Mouse (Mus musculus) hindbrain, embryonic 12.5 days (tissue): ENCODE data around the gene Dbx2. TPM values are rescaled to one million over a fixed set of nuclear protein-coding genes. Genes with fewer than 3 reads are reported as not detected.

ENCODE experiments used
- ATAC-seq: fragments of 200-750 bp; cut with Nextera tagmentation; 2 replicates; pipeline ENCODE4 v1.8.0; 2017; ENCODE audit warnings: moderate TSS enrichment; ENCODE audit not compliant: low FRiP score
- H3K27ac ChIP-seq: fragments of 300-500 bp; sonication (generic); 2 replicates; pipeline ENCODE4 v1.5.1; 2016; ENCODE audit warnings: mild to moderate bottlenecking
- H3K27me3 ChIP-seq: fragments of 300-500 bp; sonication (generic); 2 replicates; pipeline ENCODE4 v1.6.1; 2016; ENCODE audit warnings: mild to moderate bottlenecking
- H3K36me3 ChIP-seq: fragments of 300-500 bp; sonication (generic); 2 replicates; pipeline ENCODE4 v1.6.1; 2016; ENCODE audit warnings: mild to moderate bottlenecking
- H3K4me1 ChIP-seq: fragments of 300-500 bp; sonication (generic); 2 replicates; pipeline ENCODE4 v1.6.1; 2016
- H3K4me2 ChIP-seq: fragments of 300-500 bp; sonication (generic); replicated peaks from 2 replicates; pipeline ENCODE4 v1.6.1; 2016; ENCODE audit warnings: mild to moderate bottlenecking
- H3K4me3 ChIP-seq: fragments of 300-500 bp; sonication (generic); 2 replicates; pipeline ENCODE4 v1.5.1; 2016; ENCODE audit warnings: mild to moderate bottlenecking
- H3K9ac ChIP-seq: fragments of 300-500 bp; sonication (generic); 2 replicates; pipeline ENCODE4 v1.6.1; 2016; ENCODE audit warnings: mild to moderate bottlenecking, moderate library complexity
- H3K9me3 ChIP-seq: fragments of 300-500 bp; sonication (generic); replicated peaks from 2 replicates; pipeline ENCODE4 v1.6.1; 2016; ENCODE audit warnings: mild to moderate bottlenecking
- WGBS: fragments of 180-500 bp; shearing (Covaris S2); methylation state at CpG from one replicate; pipeline ENCODE4 v1.1.7; 2016; 5-methylcytosine and 5-hydroxymethylcytosine counted together
- polyA plus RNA-seq: library from polyadenylated mRNA; unstranded; fragments of >200 nt; fragmentation: Nextera tagmentation; extraction: Ambion mirVana; gene quantifications from 2 replicates; pipeline ENCODE4 v1.2.1, GENCODE M21; 2016

Dbx2 gene
- polyA plus RNA-seq, 1 experiment from 2014 or later, result 1.8 TPM

GRCm38 (mm10) chr15:95660368-95660767 is 4.6 kb upstream of the Dbx2 start:
- no peak overlapping the region for H3K4me2 ChIP-seq
- no peaks in the 10 kb centered on the region for H3K36me3 ChIP-seq
- peaks cover 28% of the 10 kb centered on the region for H3K27me3 ChIP-seq
- no peak for ATAC-seq
- WGBS, result 89% methylated on average over 5 of the region's 5 CpGs
- no peak overlapping the region for H3K4me3 ChIP-seq
- no peaks in the 10 kb centered on the region for H3K4me1 ChIP-seq
- H3K9me3 ChIP-seq, result no peaks in the 10 kb centered on the region
- no peak overlapping the region for H3K27ac ChIP-seq
- H3K9ac ChIP-seq, result no peak overlapping the region

DNA sequence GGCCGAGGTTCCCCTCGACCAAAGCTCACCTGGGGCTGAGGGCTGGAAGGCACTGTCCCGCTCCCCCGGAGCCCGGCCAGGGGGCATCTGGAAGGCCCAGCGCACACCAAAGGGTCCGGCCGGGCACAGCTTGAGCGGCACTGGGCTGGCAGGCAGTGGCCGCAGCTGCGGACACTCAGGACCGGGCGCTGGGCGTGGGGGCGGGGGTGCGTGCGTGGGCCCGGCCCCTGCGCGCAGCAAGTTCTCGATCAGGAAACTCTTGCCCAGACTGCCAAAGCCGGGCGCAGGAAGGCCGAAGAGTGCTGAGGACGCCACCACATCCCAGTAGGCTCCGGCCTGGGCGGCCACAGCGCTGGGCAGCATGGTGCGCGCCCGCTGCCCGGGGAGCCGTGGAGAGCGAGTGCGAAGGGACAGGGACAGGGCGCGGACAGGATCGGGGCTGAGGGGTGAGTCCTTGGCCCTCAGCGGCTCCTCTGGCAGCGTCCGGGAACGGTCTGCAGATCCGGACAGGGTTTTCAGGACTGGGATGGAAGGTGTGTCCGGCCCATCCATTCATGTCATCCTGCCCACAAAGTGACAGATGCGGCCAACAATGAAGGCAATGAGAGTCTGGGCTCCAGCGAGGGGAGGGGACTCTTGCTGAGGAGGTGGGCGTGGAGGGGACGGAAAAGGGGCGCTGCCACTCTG is 1.4 kb downstream of the Dbx2 start:
- H3K27me3 ChIP-seq, result peaks cover 79% of the 10 kb centered on the region
- H3K9me3 ChIP-seq, result no peaks in the 10 kb centered on the region
- WGBS, result under 1% methylated on average over 49 of the region's 49 CpGs
- no peak for ATAC-seq
- no peak overlapping the region for H3K27ac ChIP-seq
- no peaks in the 10 kb centered on the region for H3K36me3 ChIP-seq
- H3K4me1 ChIP-seq, result peaks cover 17% of the 10 kb centered on the region
- peak overlapping the region; percentile 69 for H3K4me2 ChIP-seq
- H3K9ac ChIP-seq, result peak overlapping the region; percentile 54
- H3K4me3 ChIP-seq, result peak overlapping the region; percentile 41

- ATAC-seq, result no peak
- H3K36me3 ChIP-seq, result no peaks in the 10 kb centered on the region
- H3K4me1 ChIP-seq, result peaks cover 17% of the 10 kb centered on the region
- no peaks in the 10 kb centered on the region for H3K9me3 ChIP-seq
- peak overlapping the region; percentile 69 for H3K4me2 ChIP-seq
- peak overlapping the region; percentile 41 for H3K4me3 ChIP-seq
- H3K27ac ChIP-seq, result no peak overlapping the region
- WGBS, result 0% methylated on average over 6 of the region's 6 CpGs
- H3K27me3 ChIP-seq, result peaks cover 85% of the 10 kb centered on the region
- H3K9ac ChIP-seq, result peak overlapping the region; percentile 54
These were observed 1.9 kb downstream of the Dbx2 start for GRCm38 (mm10) chr15:95653812-95654210.

DNA sequence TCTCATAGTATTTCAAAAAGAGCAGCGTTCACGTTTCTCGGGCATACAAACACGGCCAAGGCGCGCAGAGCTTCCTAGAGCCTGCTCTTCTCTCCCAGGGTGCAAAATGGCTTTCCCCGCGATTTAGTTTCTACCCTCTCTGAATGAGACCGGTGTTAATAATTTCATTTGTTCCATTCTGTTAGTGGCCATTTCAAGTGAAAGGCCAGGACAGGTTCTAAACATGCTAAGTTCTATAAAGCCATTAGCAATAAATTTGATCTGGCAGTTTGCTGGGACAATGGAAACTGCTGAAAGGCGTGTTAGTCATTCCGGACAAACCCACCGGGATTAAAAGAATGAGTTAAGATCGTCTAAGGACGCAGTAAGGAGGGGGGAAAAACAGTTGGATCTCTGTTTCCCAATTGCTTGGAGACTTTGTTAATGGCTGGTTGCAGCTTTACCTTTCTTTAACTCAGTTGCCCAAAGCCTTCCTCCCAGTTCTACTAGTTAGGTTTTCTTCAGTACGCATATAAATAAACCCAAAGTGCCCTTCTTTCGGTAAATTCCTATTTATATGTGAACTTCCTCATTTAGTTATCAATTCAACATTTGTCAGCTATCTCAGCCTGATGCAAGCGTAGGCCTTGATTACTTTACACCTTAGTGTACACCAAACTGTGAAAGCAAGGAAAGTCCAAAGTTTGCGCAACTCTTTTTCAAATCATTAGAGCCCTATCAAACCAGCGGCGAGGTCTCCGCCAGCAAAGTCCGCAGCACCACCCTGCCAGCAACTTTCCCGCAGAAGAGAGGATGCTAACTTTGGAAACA is 2.7 kb downstream of the Dbx2 start:
- Histone ChIP-seq H3K4me3 (peak overlapping the region; percentile 41), H3K27ac (no peak overlapping the region), H3K36me3 (no peaks in the 10 kb centered on the region), H3K9ac (peak overlapping the region; percentile 13; the same call in 1 of the 2 replicates), H3K9me3 (no peaks in the 10 kb centered on the region), H3K4me2 (peak overlapping the region; percentile 22; the same call in 1 of the 2 replicates), H3K27me3 (peaks cover 91% of the 10 kb centered on the region), H3K4me1 (peaks cover 17% of the 10 kb centered on the region)
- 1% methylated on average over 23 of the region's 23 CpGs for WGBS
- no peak for ATAC-seq

- peaks cover 17% of the 10 kb centered on the region for H3K4me1 ChIP-seq
- WGBS, result 0% methylated on average over 3 of the region's 3 CpGs
- H3K9ac ChIP-seq, result no peak overlapping the region
- ATAC-seq, result no peak
- no peak overlapping the region for H3K4me3 ChIP-seq
- peaks cover 93% of the 10 kb centered on the region for H3K27me3 ChIP-seq
- no peak overlapping the region for H3K4me2 ChIP-seq
- no peaks in the 10 kb centered on the region for H3K36me3 ChIP-seq
- no peaks in the 10 kb centered on the region for H3K9me3 ChIP-seq
- no peak overlapping the region for H3K27ac ChIP-seq
These were observed 3.9 kb downstream of the Dbx2 start for GRCm38 (mm10) chr15:95651824-95652223.

- Histone ChIP-seq H3K4me1 (peaks cover 18% of the 10 kb centered on the region), H3K4me3 (no peak overlapping the region), H3K36me3 (no peaks in the 10 kb centered on the region), H3K27me3 (peaks cover 84% of the 10 kb centered on the region), H3K9ac (no peak overlapping the region), H3K27ac (no peak overlapping the region), H3K4me2 (no peak overlapping the region), H3K9me3 (no peaks in the 10 kb centered on the region)
- WGBS, result 61% methylated on average over 15 of the region's 15 CpGs
- ATAC-seq, result no peak
These were observed 12.2 kb downstream of the Dbx2 start for GRCm38 (mm10) chr15:95643505-95644029.

DNA sequence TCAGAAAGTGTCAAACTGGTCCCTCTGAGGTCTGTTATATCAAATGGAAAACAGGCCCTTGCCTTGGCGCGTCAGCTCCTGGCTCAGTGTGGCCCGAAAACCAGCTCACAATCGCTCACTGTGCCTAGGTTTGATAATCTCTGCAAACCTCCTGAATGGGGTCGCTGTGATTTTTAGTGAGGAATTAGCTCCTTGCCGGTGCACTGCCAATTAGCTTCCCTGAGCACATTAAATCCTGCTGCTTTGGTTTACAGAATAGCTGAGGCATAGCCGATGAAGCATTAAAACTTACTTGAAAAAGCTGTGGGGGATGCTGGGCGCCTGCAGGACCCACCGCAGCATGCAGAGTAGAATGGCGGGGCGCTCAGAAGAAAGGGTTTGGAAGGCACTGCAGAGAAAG is 15.4 kb downstream of the Dbx2 start:
- peaks cover 21% of the 10 kb centered on the region for H3K4me1 ChIP-seq
- no peak overlapping the region for H3K27ac ChIP-seq
- peak overlapping the region; percentile 24 for H3K4me2 ChIP-seq
- H3K36me3 ChIP-seq, result no peaks in the 10 kb centered on the region
- ATAC-seq, result no peak
- no peak overlapping the region for H3K9ac ChIP-seq
- H3K9me3 ChIP-seq, result no peaks in the 10 kb centered on the region
- H3K27me3 ChIP-seq, result peaks cover 83% of the 10 kb centered on the region
- no peak overlapping the region for H3K4me3 ChIP-seq
- WGBS, result 10% methylated on average over 11 of the region's 11 CpGs

DNA sequence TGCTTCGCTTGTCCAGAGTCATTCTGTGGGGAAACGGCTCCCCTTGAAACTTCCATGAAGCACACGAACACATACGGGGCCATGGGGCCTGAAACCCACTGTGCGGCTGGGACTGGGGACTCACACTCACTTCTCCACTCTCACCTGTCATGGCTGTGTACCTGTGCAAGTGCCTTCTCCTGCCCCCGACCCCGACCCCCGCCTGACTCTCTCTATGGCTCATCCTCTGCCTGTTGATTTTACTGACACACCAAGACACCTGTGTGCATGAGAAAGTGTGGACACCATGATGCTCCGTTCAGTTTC is 16.0 kb downstream of the Dbx2 start:
- H3K36me3 ChIP-seq, result no peaks in the 10 kb centered on the region
- no peak overlapping the region for H3K9ac ChIP-seq
- peak overlapping the region; percentile 33 for H3K4me2 ChIP-seq
- H3K27me3 ChIP-seq, result peaks cover 83% of the 10 kb centered on the region
- peak; percentile 56 for ATAC-seq
- no peak overlapping the region for H3K27ac ChIP-seq
- H3K4me1 ChIP-seq, result peaks cover 21% of the 10 kb centered on the region
- 24% methylated on average over 9 of the region's 9 CpGs for WGBS
- H3K9me3 ChIP-seq, result no peaks in the 10 kb centered on the region
- no peak overlapping the region for H3K4me3 ChIP-seq

DNA sequence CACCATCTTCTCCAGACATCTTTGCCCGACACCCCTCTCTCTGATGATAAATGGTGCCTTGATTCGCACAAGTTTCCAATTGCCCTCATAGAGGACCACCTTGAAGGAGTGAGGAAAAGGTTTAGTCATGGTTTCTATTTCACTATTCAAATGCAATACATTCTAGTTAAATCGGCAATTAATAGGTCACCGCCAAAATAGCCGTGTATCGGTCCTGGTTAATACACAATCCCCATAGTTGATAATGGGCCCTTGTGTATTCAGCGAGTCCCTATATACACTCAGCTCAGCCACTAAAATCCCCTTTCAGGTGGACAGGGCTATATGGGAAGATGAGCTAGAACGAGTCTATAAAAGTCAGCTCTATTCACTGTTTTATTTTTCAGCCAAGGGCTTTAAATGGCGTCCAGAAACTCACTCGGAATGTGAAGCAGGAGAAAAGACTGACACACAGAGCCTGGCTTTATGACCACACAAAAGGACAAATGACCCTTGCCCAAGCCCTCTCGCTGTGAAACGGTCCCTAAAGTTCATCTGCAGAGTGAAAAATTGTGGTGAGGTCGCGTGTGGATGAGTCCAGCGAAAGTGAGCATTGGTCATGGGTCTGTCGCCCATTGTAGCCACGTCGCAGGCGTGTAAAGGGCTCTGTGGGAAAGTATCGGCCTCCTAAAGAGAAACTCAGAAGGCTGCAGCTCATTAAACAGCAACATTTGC is 16.5 kb downstream of the Dbx2 start:
- Histone ChIP-seq H3K4me1 (peaks cover 21% of the 10 kb centered on the region), H3K27me3 (peaks cover 83% of the 10 kb centered on the region), H3K4me3 (no peak overlapping the region), H3K4me2 (peak overlapping the region; percentile 33), H3K27ac (no peak overlapping the region), H3K9me3 (no peaks in the 10 kb centered on the region), H3K36me3 (no peaks in the 10 kb centered on the region), H3K9ac (no peak overlapping the region)
- ATAC-seq, result peak; percentile 66
- 35% methylated on average over 20 of the region's 20 CpGs for WGBS

- WGBS, result 91% methylated on average over 4 of the region's 4 CpGs
- no peak overlapping the region for H3K4me3 ChIP-seq
- ATAC-seq, result no peak
These were observed 31.4 kb downstream of the Dbx2 start for GRCm38 (mm10) chr15:95624396-95624795.

DNA sequence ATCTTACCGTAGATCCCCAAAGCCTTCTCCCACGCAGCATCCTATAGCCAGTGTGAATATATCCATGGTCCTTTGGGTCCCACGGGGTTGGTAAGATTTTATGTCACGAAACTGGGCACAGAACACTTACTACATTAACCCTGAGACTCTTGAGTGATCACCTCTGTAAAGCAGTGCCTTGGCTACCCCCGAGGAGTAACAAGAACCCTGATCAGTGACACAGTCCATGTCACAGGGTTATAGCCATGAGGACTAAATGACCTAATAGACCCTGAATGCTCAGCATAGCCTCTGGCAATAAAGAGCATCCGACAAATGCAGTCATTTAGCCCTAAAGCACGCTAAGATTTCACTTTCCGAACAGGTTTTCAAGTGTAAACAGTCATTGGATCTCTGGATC is 33.0 kb downstream of the Dbx2 start:
- H3K4me2 ChIP-seq, result no peak overlapping the region
- H3K27me3 ChIP-seq, result no peaks in the 10 kb centered on the region; the same call in 1 of the 2 replicates
- H3K4me3 ChIP-seq, result no peak overlapping the region
- H3K9ac ChIP-seq, result no peak overlapping the region
- no peaks in the 10 kb centered on the region for H3K4me1 ChIP-seq
- no peaks in the 10 kb centered on the region for H3K36me3 ChIP-seq
- H3K27ac ChIP-seq, result no peak overlapping the region
- ATAC-seq, result no peak
- 87% methylated on average over 8 of the region's 8 CpGs for WGBS
- H3K9me3 ChIP-seq, result no peaks in the 10 kb centered on the region

More at GRCm38 (mm10) chr15:95624396-95624795, 31.4 kb downstream of the Dbx2 start:
- Histone ChIP-seq H3K9me3 (no peaks in the 10 kb centered on the region), H3K27ac (no peak overlapping the region), H3K36me3 (no peaks in the 10 kb centered on the region), H3K27me3 (peaks cover 3% of the 10 kb centered on the region; the same call in 1 of the 2 replicates), H3K4me2 (no peak overlapping the region), H3K9ac (no peak overlapping the region), H3K4me1 (no peaks in the 10 kb centered on the region)

- 83% methylated on average over 1 of the region's 1 CpGs for WGBS
- no peaks in the 10 kb centered on the region for H3K4me1 ChIP-seq
These were observed 43.2 kb downstream of the Dbx2 start for GRCm38 (mm10) chr15:95612600-95612999.

More at GRCm38 (mm10) chr15:95612600-95612999, 43.2 kb downstream of the Dbx2 start:
- Histone ChIP-seq H3K27me3 (no peaks in the 10 kb centered on the region), H3K9me3 (no peaks in the 10 kb centered on the region), H3K4me2 (no peak overlapping the region), H3K9ac (no peak overlapping the region), H3K27ac (no peak overlapping the region), H3K4me3 (no peak overlapping the region), H3K36me3 (no peaks in the 10 kb centered on the region)
- ATAC-seq, result no peak
